Mouse (Mus musculus): ENCODE data around the gene Gm20388. TPM values are rescaled to one million over a fixed set of nuclear protein-coding genes. Genes with fewer than 3 reads are reported as not detected.
A peak's percentile ranks its signal among the peaks of the same experiment; 100 is the strongest.

The Gm20388 gene
- polyA plus RNA-seq, 1 experiment from 2014 or later, result not detected

GRCm38 (mm10) chr8:122902581-122902980 is 2991.9 kb downstream of the Gm20388 start:
- H3K4me3 ChIP-seq, result no peak overlapping the region
- WGBS, result 67% methylated on average over 3 of the region's 3 CpGs
- H3K4me2 ChIP-seq, result no peak overlapping the region
- no peak for ATAC-seq (ENCODE audit: extremely low read depth, insufficient number of reproducible peaks, low FRiP score, low TSS enrichment)
- no peak overlapping the region for H3K27ac ChIP-seq (replicated peaks)
- H3K4me1 ChIP-seq, result peaks cover 66% of the 10 kb centered on the region
- no peak overlapping the region for H3K9ac ChIP-seq
- H3K27me3 ChIP-seq (replicated peaks), result no peaks in the 10 kb centered on the region
- no peaks in the 10 kb centered on the region for H3K9me3 ChIP-seq
- H3K36me3 ChIP-seq, result peaks cover 42% of the 10 kb centered on the region

DNA sequence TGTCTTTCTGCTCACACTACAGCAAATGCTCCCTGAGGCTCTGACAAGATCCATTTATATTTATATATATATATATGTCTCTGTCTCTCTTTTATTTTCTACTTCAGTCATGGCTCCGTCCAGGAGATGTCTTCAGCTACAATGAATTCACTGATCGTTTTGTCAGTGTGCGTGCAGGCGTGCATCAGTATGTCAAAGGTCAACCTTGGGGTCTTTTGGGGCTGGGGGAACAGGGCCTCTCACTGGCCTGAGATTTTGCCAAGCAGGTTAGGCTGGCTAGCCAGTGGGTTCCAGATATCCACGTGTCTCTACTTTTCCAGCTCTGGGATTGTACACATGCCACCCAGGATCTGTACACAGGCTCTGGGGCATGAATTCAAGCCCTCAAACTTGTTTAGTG is 2992.4 kb downstream of the Gm20388 start:
- Histone ChIP-seq H3K4me3 (no peak overlapping the region), H3K9ac (no peak overlapping the region), H3K36me3 (peaks cover 42% of the 10 kb centered on the region), H3K27me3 (replicated peaks) (no peaks in the 10 kb centered on the region), H3K4me1 (peaks cover 64% of the 10 kb centered on the region), H3K4me2 (no peak overlapping the region), H3K27ac (replicated peaks) (no peak overlapping the region), H3K9me3 (no peaks in the 10 kb centered on the region)
- WGBS, result 87% methylated on average over 5 of the region's 5 CpGs
- no peak for ATAC-seq (ENCODE audit: extremely low read depth, insufficient number of reproducible peaks, low FRiP score, low TSS enrichment)

DNA sequence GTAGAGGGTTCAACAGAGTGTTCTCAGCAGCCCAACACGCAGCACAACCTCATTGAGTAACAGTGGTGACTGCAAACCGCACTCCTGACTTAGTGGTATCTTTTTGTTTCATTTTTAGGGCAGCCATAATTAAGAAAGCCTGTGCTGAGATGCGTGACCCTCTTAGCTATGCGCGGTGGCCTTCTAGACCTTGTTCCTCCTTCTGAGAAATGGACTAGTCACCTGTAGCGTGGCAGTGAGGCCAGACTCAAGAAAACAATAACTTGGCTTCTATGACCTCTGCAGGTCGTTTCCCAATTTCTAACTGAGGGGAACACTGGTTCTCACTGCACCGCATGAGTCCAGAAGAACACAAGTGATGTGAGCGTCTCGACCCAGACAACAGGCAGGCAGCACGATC is 2993.9 kb downstream of the Gm20388 start:
- no peak for ATAC-seq (ENCODE audit: extremely low read depth, insufficient number of reproducible peaks, low FRiP score, low TSS enrichment)
- no peak overlapping the region for H3K27ac ChIP-seq (replicated peaks)
- peaks cover 49% of the 10 kb centered on the region for H3K4me1 ChIP-seq
- no peaks in the 10 kb centered on the region for H3K27me3 ChIP-seq (replicated peaks)
- no peaks in the 10 kb centered on the region for H3K9me3 ChIP-seq
- 96% methylated on average over 11 of the region's 11 CpGs for WGBS
- peaks cover 36% of the 10 kb centered on the region for H3K36me3 ChIP-seq
- no peak overlapping the region for H3K4me2 ChIP-seq
- no peak overlapping the region for H3K9ac ChIP-seq
- H3K4me3 ChIP-seq, result no peak overlapping the region

- Histone ChIP-seq H3K36me3 (peaks cover 28% of the 10 kb centered on the region), H3K27me3 (replicated peaks) (no peaks in the 10 kb centered on the region), H3K4me2 (no peak overlapping the region), H3K27ac (replicated peaks) (no peak overlapping the region), H3K4me3 (no peak overlapping the region), H3K4me1 (peaks cover 44% of the 10 kb centered on the region), H3K9me3 (no peaks in the 10 kb centered on the region), H3K9ac (no peak overlapping the region)
- WGBS, result 87% methylated on average over 4 of the region's 4 CpGs
- ATAC-seq (ENCODE audit: extremely low read depth, insufficient number of reproducible peaks, low FRiP score, low TSS enrichment), result no peak
Observed at GRCm38 (mm10) chr8:122905346-122905745, 2994.7 kb downstream of the Gm20388 start.

GRCm38 (mm10) chr8:122906463-122907021 is 2995.9 kb downstream of the Gm20388 start:
- peak overlapping the region; percentile 54 for H3K4me2 ChIP-seq
- 15% methylated on average over 6 of the region's 6 CpGs for WGBS
- peak; percentile 62; the same call in 1 of the 2 replicates for ATAC-seq (ENCODE audit: extremely low read depth, insufficient number of reproducible peaks, low FRiP score, low TSS enrichment)
- no peaks in the 10 kb centered on the region for H3K9me3 ChIP-seq
- H3K4me3 ChIP-seq, result no peak overlapping the region
- H3K4me1 ChIP-seq, result peaks cover 39% of the 10 kb centered on the region
- H3K27ac ChIP-seq (replicated peaks), result peak overlapping the region; percentile 57; the same call in 1 of the 2 replicates
- no peaks in the 10 kb centered on the region for H3K27me3 ChIP-seq (replicated peaks)
- H3K36me3 ChIP-seq, result peaks cover 27% of the 10 kb centered on the region
- peak overlapping the region; percentile 45 for H3K9ac ChIP-seq

GRCm38 (mm10) chr8:122912150-122912549 is 3001.5 kb downstream of the Gm20388 start:
- Histone ChIP-seq H3K9ac (no peak overlapping the region), H3K4me2 (no peak overlapping the region)

GRCm38 (mm10) chr8:122912871-122913270 is 3002.2 kb downstream of the Gm20388 start:
- H3K36me3 ChIP-seq, result peaks cover 36% of the 10 kb centered on the region
- no peak overlapping the region for H3K4me2 ChIP-seq
- no peak for ATAC-seq (ENCODE audit: extremely low read depth, insufficient number of reproducible peaks, low FRiP score, low TSS enrichment)
- H3K4me1 ChIP-seq, result peaks cover 42% of the 10 kb centered on the region
- no peak overlapping the region for H3K4me3 ChIP-seq
- 85% methylated on average over 4 of the region's 4 CpGs for WGBS
- no peak overlapping the region for H3K27ac ChIP-seq (replicated peaks)
- H3K9ac ChIP-seq, result no peak overlapping the region
- H3K9me3 ChIP-seq, result no peaks in the 10 kb centered on the region
- H3K27me3 ChIP-seq (replicated peaks), result no peaks in the 10 kb centered on the region

More at GRCm38 (mm10) chr8:122912150-122912549, 3001.5 kb downstream of the Gm20388 start:
- H3K4me3 ChIP-seq, result no peak overlapping the region
- peaks cover 43% of the 10 kb centered on the region for H3K36me3 ChIP-seq
- 77% methylated on average over 3 of the region's 3 CpGs for WGBS
- no peaks in the 10 kb centered on the region for H3K27me3 ChIP-seq (replicated peaks)
- no peak for ATAC-seq (ENCODE audit: extremely low read depth, insufficient number of reproducible peaks, low FRiP score, low TSS enrichment)
- no peaks in the 10 kb centered on the region for H3K9me3 ChIP-seq
- H3K27ac ChIP-seq (replicated peaks), result no peak overlapping the region
- H3K4me1 ChIP-seq, result peaks cover 36% of the 10 kb centered on the region

- Histone ChIP-seq H3K4me1 (peaks cover 77% of the 10 kb centered on the region), H3K36me3 (peaks cover 26% of the 10 kb centered on the region), H3K4me2 (no peak overlapping the region), H3K4me3 (no peak overlapping the region), H3K27me3 (replicated peaks) (no peaks in the 10 kb centered on the region), H3K27ac (replicated peaks) (peak overlapping the region; percentile 94), H3K9me3 (no peaks in the 10 kb centered on the region), H3K9ac (peak overlapping the region; percentile 66)
- WGBS, result 38% methylated on average over 3 of the region's 3 CpGs
- no peak for ATAC-seq (ENCODE audit: extremely low read depth, insufficient number of reproducible peaks, low FRiP score, low TSS enrichment)
Observed at GRCm38 (mm10) chr8:122916766-122917165, 3006.1 kb downstream of the Gm20388 start.

- ATAC-seq (ENCODE audit: extremely low read depth, insufficient number of reproducible peaks, low FRiP score, low TSS enrichment), result peak; percentile 69
- 10% methylated on average over 11 of the region's 11 CpGs for WGBS
- Histone ChIP-seq H3K9ac (peak overlapping the region; percentile 66), H3K4me1 (peaks cover 87% of the 10 kb centered on the region), H3K27me3 (replicated peaks) (no peaks in the 10 kb centered on the region), H3K4me3 (peak overlapping the region; percentile 8; the same call in 1 of the 2 replicates), H3K27ac (replicated peaks) (peak overlapping the region; percentile 94), H3K9me3 (no peaks in the 10 kb centered on the region), H3K36me3 (peaks cover 19% of the 10 kb centered on the region), H3K4me2 (peak overlapping the region; percentile 57)
Observed at GRCm38 (mm10) chr8:122917531-122918392, 3007.1 kb downstream of the Gm20388 start.

DNA sequence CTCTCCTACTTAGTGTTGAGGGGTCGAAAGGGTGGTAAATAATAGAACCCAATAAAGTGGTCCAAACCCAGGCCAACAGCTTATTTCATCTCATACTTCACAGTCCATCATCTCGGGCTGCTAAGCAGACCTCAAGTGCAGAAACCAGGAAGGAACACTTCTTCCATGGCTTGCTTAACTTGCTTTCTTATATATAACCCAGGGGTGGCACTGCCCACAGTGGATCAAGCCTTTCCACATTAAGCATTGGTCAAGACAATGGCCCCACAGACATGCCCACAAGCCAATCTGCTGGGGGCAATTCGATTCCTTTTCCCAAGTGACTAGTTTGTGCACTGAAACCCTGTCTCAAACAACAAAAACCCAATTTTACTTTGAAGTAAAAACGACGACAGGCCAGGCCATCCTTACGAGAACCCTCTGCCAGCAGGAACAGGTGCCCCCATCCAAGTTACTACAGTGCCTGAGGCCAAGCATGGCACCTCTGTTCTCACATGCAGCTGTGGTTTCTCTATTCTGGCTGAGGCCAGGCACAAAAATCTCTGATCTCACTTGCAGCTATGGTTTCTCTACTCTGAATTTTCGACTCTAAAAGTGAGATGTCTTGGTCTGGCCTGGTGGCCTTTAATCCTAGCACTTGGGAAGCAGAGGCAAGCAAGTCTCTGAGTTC is 3007.9 kb downstream of the Gm20388 start:
- peak overlapping the region; percentile 94 for H3K27ac ChIP-seq (replicated peaks)
- no peaks in the 10 kb centered on the region for H3K27me3 ChIP-seq (replicated peaks)
- H3K4me3 ChIP-seq, result peak overlapping the region; percentile 8; the same call in 1 of the 2 replicates
- H3K4me2 ChIP-seq, result peak overlapping the region; percentile 57
- peak overlapping the region; percentile 66; the same call in 1 of the 2 replicates for H3K9ac ChIP-seq
- no peak for ATAC-seq (ENCODE audit: extremely low read depth, insufficient number of reproducible peaks, low FRiP score, low TSS enrichment)
- 68% methylated on average over 7 of the region's 7 CpGs for WGBS
- H3K9me3 ChIP-seq, result no peaks in the 10 kb centered on the region
- peaks cover 12% of the 10 kb centered on the region for H3K36me3 ChIP-seq
- H3K4me1 ChIP-seq, result peaks cover 95% of the 10 kb centered on the region

DNA sequence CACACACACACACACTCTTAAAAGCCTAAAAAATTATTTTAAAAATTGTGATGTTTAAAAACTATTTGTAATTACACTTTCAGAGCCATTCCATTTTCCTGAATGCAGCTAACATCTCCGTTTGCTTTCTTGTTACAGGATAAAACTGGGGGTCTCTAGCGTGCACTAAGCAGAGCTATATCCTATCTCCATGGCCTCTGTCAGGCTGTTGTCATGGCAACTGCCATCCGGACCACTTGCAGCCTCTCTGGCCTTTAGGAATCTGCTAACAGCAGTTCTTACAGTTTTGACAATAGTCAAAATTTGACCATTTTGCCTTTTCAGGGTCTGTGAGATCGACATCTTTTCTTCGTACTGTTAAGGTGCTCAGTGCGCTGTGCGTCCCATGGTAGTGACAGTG is 3010.2 kb downstream of the Gm20388 start:
- Histone ChIP-seq H3K4me1 (peaks cover 99% of the 10 kb centered on the region), H3K4me2 (no peak overlapping the region), H3K27me3 (replicated peaks) (no peaks in the 10 kb centered on the region), H3K4me3 (no peak overlapping the region), H3K27ac (replicated peaks) (no peak overlapping the region), H3K9ac (no peak overlapping the region), H3K9me3 (no peaks in the 10 kb centered on the region), H3K36me3 (peaks cover under 1% of the 10 kb centered on the region; the same call in 1 of the 2 replicates)
- no peak for ATAC-seq (ENCODE audit: extremely low read depth, insufficient number of reproducible peaks, low FRiP score, low TSS enrichment)
- 72% methylated on average over 7 of the region's 7 CpGs for WGBS

Measured in heart, embryonic 13.5 days (tissue).